Mouse (Mus musculus) Patski (cell line): ENCODE data around the gene Gm12258. TPM values are rescaled to one million over a fixed set of nuclear protein-coding genes. Genes with fewer than 3 reads are reported as not detected.

Experiments used
- ATAC-seq: fragments of 100-300 bp; one replicate; pipeline ENCODE4 v1.8.0; 2021
- CTCF ChIA-PET: fragments of 350-600 bp; sonication (Branson Sonifier 250); formaldehyde crosslinking; loops from one replicate; lab custom pipeline; 2022; ENCODE audit warnings: inconsistent platforms; lab: Charles Lee
- POLR2A ChIA-PET: fragments of 350-600 bp; sonication (Branson Sonifier 250); formaldehyde crosslinking; loops from one replicate; lab custom pipeline; 2022; ENCODE audit warnings: antibody characterized with exemption, inconsistent platforms; lab: Charles Lee
- DNase-seq: peaks from one replicate; pipeline ENCODE4 v3.0.0-alpha.2; 2011; ENCODE audit warnings: low read depth, low spot score
- H3K27me3 ChIP-seq: fragments of 371-371 bp; one replicate; pipeline ENCODE4 v1.5.1; 2021
- CTCF ChIP-seq: fragments of 100-300 bp; IDR thresholded peaks from one replicate; pipeline ENCODE4 v1.5.1; 2021
- in situ Hi-C: fragments of 300-500 bp; cut with MboI; formaldehyde crosslinking; loops from 3 replicates; pipeline ENCODE4 v1.11.1; 2018; ENCODE audit warnings: low pct_unique_long_range_greater_than_20kb, mixed read lengths
- polyA plus RNA-seq: library from polyadenylated mRNA; unstranded; gene quantifications from one replicate; pipeline ENCODE4 v1.2.3, GENCODE M21; 2021

The Gm12258 gene
- polyA plus RNA-seq, 1 experiment from 2014 or later = 6.8 TPM

DNA sequence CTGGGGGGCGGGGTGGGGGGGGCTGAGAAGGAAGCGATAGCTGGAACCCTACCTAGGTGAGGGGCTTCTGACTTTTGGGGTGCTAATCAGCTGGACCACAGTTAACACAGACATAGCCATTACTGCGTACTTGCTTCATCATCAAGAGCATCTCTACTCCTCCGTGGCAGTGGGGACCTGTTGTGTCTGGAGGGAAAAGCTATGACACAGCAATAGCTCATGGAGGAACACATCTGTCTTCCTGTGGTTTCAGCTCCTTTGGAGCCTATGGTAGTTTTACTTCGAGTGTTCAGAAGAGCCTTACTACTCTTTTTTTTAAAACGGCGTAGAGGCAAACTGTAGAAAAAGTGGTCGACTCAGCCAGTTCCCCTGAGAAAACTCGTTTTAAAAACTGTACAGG is 678 bp downstream of the Gm12258 start:
- in situ Hi-C loops = no loop called here
- POLR2A ChIA-PET = no interaction called here
- no peak for TF ChIP-seq CTCF

DNA sequence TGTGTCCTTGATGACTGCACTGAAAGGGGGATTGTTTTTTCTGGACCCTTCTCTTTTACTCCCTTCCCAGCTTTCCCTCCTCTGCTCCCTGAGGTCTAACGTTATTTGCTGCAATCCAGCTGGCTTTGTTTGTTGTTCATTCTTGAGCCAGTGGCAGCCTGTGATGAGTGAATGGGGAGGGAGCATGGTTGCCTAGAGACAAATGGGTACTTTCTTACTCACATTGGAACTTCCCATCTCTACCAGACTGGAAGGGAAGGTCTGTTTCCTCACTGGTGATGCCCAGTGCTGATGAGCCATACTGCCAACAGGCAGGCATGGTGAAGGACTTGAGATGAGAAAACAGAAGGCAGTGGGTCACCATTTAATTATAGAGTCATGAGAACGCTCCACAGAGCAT is 2.8 kb downstream of the Gm12258 start:
- no peak for ATAC-seq
- ChIA-PET POLR2A (no interaction called here), CTCF (no interaction called here)
- no peak for TF ChIP-seq CTCF
- in situ Hi-C loops = no loop called here
- no peaks in the 10 kb centered on the region for H3K27me3 ChIP-seq
- DNase-seq = no peak

More for the DNA sequence above, 678 bp downstream of the Gm12258 start:
- DNase-seq (no peak), ATAC-seq (no peak)
- H3K27me3 ChIP-seq = peaks cover 9% of the 10 kb centered on the region
- CTCF ChIA-PET = no interaction called here

DNA sequence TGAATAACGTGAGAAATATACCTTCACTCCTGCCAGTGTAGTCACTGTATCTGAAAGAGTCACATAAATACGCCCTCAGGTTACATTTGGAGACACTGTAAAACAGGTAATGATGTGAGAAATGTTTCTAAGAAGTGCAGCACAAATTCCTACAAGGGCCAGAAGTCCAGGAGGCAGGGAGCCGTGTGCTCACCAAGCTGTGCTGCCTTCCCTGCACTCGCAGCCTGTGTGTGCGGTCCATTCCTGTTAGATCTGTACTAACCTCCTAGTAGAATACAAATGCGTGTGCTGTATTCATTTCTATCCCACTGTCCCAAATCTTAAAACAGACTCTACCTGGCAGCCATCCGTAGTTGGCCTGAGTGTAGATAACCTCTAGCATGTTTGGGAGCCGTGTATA is 13.8 kb downstream of the Gm12258 start:
- no peak for DNase-seq

DNA sequence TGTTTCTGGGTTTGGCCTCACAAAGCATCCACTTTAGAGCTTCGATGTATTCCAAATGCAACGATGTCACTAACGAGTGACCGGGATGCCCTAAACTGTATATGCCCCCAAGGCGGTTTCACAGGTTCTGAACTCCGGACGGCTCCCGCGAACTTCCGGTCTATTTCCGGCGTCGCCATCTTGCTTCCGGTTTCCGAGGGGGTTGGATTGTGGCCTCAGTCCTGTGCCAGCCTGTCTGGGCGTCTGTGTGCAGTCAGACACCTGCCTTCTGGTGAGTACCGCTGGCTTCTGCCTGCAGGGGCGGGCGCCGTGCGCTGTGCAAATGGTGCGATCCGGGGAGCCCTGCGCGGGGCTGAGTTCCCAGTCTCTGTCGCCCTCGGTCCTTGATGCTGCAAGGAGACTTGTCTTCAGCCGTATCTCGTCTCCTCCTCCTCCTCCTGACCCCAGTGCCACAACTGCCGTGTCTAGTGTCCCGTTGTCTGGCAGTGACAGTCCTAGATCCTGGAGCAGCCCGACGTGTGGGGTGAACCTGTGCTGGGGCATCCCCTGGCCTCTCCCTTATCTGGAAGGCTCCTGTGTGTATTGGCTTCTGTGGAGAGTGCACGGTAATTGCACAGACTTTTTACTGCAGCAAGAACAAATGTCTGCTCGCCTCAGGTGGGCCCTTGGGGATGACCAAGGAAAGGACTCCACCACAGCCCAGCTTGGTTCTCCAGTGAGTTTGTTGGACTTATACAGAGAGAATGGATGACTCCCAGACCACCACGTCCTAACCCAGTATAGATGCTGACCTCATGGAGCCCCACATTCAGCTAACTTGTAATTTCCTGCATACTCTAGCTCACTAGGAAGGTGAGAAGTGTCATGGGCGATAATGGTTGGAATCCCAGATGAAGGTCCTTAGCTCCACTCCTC is 20.3 kb downstream of the Gm12258 start, which contains the start of gene 2810021J22Rik:
TSS of gene 2810021J22Rik (plus strand) at position 178 of the 915 bp plus-strand sequence.
- ChIA-PET POLR2A (interaction anchor here (0.8 kb wide), 1 partner anchor 61 kb away, joined by 3 read pairs; no protein-coding TSS in a partner anchor), CTCF (no interaction called here)
- in situ Hi-C loops = no loop called here
- H3K27me3 ChIP-seq = no peaks in the 10 kb centered on the region
- DNase-seq (no peak), ATAC-seq (peak; percentile 66)
- TF ChIP-seq CTCF = no peak

More for the DNA sequence above, 13.8 kb downstream of the Gm12258 start:
- in situ Hi-C loops = no loop called here
- H3K27me3 ChIP-seq = no peaks in the 10 kb centered on the region
- CTCF ChIA-PET = no interaction called here
- POLR2A ChIA-PET = no interaction called here
- ATAC-seq = no peak
- TF ChIP-seq CTCF = no peak

DNA sequence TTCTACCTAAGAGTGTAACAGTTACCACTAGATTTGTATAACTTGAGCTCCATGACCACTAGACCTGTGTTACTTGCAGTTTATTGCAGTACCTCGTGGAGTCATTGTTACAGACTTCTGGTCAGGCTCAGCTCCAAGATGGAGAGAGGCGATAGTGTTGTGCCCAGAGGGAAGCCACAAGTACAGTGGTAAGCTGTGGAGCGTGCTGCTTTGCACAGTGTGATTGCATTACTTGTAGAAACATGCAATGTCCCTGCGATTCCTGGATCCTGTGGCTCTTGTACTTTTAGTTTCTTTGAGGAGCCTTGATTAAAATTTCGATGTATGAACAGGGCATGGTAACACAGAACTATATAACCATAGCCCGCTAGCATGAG is 21.0 kb downstream of the Gm12258 start:
- no peak for TF ChIP-seq CTCF
- DNase-seq (no peak), ATAC-seq (peak; percentile 22)
- H3K27me3 ChIP-seq = no peaks in the 10 kb centered on the region
- in situ Hi-C loops = no loop called here
- ChIA-PET CTCF (interaction anchor here (0.9 kb wide), 1 partner anchor 27 kb away, joined by 3 read pairs; no protein-coding TSS in a partner anchor), POLR2A (no interaction called here)

DNA sequence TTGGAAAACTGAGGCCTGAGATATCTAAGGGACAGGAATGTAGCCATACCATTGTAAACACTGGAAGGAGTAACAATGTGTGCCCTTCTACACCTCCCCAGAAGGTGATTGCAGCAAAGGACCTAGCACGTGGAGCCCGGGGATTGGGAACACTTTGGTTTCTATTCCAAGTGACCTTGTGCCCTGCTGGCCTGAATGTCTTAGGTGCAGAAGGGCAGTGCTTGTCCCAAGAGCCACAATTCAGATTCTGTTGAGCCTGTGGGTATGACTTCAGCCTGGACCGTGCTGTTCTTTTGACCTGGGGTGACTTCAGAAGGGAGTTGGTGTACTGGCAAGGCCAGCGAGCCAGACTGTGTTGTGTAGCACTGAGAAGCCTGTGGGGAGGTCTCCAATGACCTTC is 24.0 kb downstream of the Gm12258 start:
- POLR2A ChIA-PET = no interaction called here
- ATAC-seq (no peak), DNase-seq (no peak)
- in situ Hi-C loops = no loop called here
- H3K27me3 ChIP-seq = no peaks in the 10 kb centered on the region
- TF ChIP-seq CTCF = no peak
- CTCF ChIA-PET = no interaction called here

DNA sequence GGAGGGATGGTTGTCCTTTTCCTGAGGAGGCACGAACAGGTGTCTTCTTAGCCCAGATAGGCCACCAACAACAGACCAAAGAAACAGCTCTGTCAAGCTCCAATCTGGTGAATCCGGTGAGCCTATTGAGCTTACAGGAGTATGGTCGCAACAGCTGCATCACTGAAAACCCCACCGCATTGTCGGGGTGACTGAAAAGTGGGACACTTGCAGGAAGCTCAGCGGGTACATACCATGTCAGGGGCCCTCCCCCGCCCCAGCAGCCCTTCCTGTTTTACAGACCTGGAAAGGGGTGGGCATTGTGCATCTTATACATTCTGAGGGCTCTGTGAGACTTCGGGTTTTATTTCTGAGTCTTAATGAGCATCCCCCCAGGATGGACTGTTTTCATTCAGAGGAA is 36.8 kb downstream of the Gm12258 start:
- in situ Hi-C loops = no loop called here
- ChIA-PET CTCF (no interaction called here), POLR2A (no interaction called here)
- DNase-seq (no peak), ATAC-seq (no peak)
- H3K27me3 ChIP-seq = no peaks in the 10 kb centered on the region
- TF ChIP-seq CTCF = no peak

DNA sequence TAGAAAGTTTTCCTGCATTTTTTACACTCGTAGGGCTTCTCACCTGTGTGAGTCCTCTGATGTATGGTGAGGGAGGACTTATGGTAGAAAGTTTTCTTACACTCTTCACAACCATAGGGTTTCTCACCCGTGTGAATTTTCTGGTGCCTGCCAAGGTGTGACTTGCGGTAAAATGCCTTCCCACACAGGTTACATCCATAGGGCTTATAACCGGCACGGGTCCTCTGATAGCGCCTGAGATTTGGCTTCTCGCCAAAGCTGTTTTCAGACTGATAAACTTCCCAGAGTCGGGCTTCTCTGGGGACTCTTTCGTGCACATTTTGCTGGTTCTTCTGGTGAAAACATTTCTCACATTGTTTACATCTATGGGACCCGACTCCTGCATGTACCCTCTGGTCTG is 43.6 kb downstream of the Gm12258 start:
- H3K27me3 ChIP-seq = no peaks in the 10 kb centered on the region
- in situ Hi-C loops = no loop called here
- TF ChIP-seq CTCF = no peak
- DNase-seq (no peak), ATAC-seq (no peak)
- ChIA-PET POLR2A (no interaction called here), CTCF (no interaction called here)

DNA sequence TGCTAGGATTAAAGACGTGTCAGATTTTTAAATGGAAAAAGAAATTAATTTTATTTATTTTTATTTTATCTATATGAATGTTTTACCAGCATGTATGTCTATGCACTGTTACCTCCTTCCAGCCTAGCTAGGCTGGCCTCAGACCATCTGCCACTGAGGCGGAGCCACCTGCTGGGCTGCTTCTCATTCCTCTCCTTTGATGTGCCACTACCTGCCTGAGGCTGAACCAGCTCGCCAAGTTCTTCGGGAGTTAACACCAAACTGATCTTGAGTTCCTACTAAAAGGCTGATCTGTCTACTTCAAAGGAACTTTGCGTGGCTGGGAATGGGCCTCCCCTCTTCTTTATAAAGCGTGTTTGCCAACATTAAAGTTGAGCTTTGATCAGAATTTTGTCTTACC is 47.5 kb downstream of the Gm12258 start:
- in situ Hi-C loops = no loop called here
- no peak for TF ChIP-seq CTCF
- ChIA-PET POLR2A (no interaction called here), CTCF (no interaction called here)
- H3K27me3 ChIP-seq = no peaks in the 10 kb centered on the region
- DNase-seq (no peak), ATAC-seq (no peak)

DNA sequence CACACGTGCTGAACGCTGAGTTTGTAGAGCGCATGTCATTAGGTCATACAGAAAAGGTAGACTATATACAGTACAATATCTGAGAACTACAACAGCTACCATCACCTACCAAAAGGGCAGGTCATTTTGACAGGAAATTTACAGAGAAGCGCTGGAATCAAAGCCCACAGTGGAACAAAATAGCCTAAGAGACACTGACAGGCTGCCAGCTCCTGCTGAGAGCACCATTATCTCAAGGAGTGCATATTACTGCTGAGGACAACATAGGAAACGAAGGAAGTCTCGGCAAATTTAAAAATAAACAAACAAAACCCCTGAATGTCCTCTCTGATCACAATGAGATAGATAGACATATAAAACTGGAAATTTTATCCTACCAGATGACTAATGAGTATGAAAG is 50.5 kb downstream of the Gm12258 start:
- POLR2A ChIA-PET = no interaction called here
- in situ Hi-C loops = no loop called here
- CTCF ChIA-PET = no interaction called here
- no peak for ATAC-seq
- no peak for DNase-seq
- H3K27me3 ChIP-seq = no peaks in the 10 kb centered on the region
- no peak for TF ChIP-seq CTCF

DNA sequence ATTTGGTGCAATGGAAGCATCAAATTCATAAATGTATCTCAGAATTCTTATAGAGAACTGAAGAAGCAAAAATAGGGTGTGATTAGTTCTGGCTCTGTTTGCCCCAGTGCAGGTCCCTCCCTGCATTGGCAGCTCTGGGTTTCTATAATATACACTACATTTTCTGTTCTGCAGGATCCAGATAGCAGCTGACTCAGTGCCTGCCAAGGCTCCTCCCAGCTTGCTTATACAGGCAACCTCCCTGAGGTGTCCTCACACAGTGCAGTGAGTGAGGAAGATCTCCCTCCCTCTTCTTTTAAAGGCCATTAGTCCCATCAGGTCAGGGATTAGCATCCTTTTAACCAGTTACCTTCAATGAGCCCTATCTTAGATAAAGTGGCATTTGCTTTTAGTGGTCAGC is 54.1 kb downstream of the Gm12258 start:
- in situ Hi-C loops = no loop called here
- ChIA-PET POLR2A (no interaction called here), CTCF (interaction anchor here (1.3 kb wide), 1 partner anchor 14 kb away, joined by 3 read pairs; no protein-coding TSS in a partner anchor)
- DNase-seq (no peak), ATAC-seq (no peak)
- TF ChIP-seq CTCF = no peak
- no peaks in the 10 kb centered on the region for H3K27me3 ChIP-seq
